Mouse (Mus musculus): ENCODE measurements around the gene Pbx4.

The Pbx4 gene

DNA sequence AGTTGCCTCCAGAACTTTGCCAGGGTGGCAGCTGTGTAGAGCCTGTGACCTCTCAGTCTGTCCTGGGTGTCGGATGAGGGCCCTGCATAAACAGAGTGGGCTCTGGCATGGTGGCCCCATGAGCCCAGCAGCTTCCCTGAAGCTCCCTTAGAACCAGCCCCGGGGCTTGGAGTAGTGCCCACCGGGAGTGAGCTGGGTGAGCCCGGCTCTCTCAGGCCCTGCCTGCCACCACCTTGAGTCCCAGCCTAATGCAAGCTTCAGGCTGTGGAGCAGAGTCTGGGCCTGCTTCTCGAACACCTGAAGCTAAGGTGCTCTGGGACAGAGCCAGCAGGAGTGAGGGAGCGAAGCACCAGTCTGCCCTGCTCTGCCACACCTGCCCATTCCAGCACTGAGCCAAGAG, 38.6 kb downstream of the Pbx4 start:
- DNase-seq (ENCODE audit: low spot score in 2 of 2): no peak

GRCm38 (mm10) chr8:69874155-69874554, 41.9 kb downstream of the Pbx4 start:
- DNase-seq (ENCODE audit: low spot score in 2 of 2): no peak

- no peak for DNase-seq (ENCODE audit: low spot score in 2 of 2)
Observed at GRCm38 (mm10) chr8:69874654-69875053, 42.4 kb downstream of the Pbx4 start.

DNA sequence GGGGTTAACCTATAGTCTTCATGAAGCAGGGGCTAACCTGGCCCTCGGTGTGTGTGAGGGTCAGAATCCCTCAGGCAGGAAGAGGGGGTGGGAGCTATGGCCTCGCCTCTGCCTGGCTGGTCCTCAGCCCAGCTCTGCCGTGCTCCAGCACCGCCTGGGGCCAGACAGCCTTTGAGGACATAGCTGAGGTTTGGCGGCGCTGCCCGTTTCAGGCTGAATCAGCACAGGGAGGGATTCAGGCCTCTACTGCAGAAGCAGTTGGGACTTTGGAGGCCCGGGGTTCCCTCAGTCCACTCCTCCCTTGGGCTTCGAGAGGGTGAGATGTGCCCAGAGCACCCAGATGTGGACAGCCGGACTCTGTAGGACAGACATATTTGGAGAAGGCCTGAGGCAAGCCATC, 43.8 kb downstream of the Pbx4 start:
- DNase-seq (ENCODE audit: low spot score in 2 of 2): no peak

DNA sequence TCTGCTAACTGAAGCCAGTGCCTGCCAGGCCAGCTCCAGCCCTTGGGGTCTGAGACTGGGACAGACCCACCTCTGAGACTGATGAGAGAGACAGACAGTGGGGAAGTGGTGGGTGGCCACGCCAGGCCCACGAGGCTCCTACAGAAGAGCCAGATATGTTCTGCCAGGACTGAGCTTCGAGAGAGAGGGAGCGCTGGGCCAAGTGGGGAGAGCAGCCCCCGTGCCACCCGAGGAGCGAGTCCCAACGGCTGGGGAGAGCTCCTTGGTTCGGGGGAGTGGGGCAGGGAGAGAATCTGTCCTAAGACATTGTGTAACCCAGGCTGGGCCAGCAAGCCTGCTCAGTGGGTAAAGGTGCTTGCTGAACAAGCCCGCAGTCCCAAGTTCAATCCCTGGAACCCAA, 44.7 kb downstream of the Pbx4 start:
- DNase-seq (ENCODE audit: low spot score in 2 of 2): no peak

DNA sequence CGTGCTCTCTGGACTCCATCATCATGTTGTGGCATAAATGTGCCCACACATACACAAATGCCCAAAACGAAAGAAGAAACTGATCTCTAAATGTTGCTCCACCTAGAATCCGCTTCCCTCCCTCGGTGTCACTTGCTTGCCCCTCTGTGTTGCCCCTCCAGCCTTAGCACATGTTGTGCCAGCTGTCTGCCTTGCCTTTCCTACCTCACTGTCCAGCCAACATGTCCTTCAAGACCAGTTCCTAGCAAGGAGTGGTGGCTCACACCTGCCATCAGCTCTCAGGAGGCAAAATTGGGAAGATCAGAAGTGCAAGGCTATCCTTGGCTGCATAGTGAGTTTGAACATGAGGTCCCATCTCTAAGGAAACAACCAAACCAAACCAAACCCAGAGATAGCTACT, 45.1 kb downstream of the Pbx4 start:
- DNase-seq (ENCODE audit: low spot score in 2 of 2): no peak

GRCm38 (mm10) chr8:69877992-69878391, 45.7 kb downstream of the Pbx4 start:
- DNase-seq (ENCODE audit: low spot score in 2 of 2): no peak

- DNase-seq (ENCODE audit: low spot score in 2 of 2): no peak
Observed at GRCm38 (mm10) chr8:69879678-69880077, 47.4 kb downstream of the Pbx4 start.

GRCm38 (mm10) chr8:69880841-69881240, 48.5 kb downstream of the Pbx4 start:
- DNase-seq (ENCODE audit: low spot score in 2 of 2): no peak

- no peak for DNase-seq (ENCODE audit: low spot score in 2 of 2)
Observed at GRCm38 (mm10) chr8:69881261-69881865, 49.1 kb downstream of the Pbx4 start.

DNA sequence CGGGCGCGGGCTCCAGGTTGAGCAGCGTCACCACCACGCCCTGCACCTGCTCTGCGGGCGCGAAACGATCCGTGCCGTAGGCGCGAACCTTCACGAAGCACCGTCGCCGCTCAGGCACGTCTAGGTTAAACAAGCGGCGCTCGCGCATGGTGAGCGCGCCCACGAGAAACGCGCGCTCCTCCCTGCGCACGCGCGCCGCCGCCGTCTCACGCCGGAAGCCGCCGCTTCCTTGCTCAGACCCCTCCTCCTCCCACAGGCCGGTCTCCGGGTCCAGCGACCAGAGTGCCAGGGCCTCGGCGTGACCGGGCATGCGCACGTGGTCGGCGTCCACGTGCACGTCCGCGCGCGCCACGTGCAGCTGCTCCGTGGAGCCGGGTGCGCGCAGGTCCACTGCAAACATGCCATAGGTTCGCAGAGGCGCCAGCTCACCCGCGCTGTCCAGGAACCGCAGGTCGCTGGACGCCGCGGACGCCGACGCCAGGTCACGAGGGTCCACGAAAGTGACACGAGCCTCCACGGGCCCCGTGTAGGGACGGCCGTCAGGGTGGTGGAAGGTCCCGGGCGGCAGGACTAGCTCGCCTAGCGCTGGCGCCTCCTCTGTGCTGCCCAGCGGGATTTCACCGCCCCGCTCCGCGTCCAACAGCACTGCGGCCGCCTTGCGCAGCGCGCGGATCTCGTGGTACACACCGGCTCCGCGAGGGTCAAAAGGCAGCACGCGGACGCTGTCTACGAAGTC, 49.9 kb downstream of the Pbx4 start:
- peak; percentile 76 to 78 for DNase-seq (ENCODE audit: low spot score in 2 of 2)

GRCm38 (mm10) chr8:69882833-69883600, 50.7 kb downstream of the Pbx4 start:
- no peak for DNase-seq (ENCODE audit: low spot score in 2 of 2)

DNA sequence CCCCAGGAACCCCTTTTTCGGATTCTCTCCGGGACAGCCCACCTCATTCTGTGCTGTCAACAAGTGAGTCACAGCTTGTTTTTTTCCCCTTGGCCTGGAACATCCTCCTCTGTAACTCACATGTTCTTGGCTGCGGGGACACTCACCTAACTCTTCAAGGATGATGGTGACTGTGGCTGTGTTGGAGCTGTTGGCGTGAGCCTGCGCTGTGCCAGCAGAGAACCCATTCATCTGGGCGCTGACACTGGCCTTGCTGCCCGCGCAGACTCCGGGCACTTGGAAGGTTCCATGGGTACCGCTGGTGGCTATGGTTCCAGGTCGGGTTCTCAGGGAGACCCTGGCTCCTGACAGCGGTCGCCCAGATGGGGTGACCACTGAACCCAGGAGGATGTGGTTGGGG, 51.9 kb downstream of the Pbx4 start:
- DNase-seq (ENCODE audit: low spot score in 2 of 2): no peak

DNA sequence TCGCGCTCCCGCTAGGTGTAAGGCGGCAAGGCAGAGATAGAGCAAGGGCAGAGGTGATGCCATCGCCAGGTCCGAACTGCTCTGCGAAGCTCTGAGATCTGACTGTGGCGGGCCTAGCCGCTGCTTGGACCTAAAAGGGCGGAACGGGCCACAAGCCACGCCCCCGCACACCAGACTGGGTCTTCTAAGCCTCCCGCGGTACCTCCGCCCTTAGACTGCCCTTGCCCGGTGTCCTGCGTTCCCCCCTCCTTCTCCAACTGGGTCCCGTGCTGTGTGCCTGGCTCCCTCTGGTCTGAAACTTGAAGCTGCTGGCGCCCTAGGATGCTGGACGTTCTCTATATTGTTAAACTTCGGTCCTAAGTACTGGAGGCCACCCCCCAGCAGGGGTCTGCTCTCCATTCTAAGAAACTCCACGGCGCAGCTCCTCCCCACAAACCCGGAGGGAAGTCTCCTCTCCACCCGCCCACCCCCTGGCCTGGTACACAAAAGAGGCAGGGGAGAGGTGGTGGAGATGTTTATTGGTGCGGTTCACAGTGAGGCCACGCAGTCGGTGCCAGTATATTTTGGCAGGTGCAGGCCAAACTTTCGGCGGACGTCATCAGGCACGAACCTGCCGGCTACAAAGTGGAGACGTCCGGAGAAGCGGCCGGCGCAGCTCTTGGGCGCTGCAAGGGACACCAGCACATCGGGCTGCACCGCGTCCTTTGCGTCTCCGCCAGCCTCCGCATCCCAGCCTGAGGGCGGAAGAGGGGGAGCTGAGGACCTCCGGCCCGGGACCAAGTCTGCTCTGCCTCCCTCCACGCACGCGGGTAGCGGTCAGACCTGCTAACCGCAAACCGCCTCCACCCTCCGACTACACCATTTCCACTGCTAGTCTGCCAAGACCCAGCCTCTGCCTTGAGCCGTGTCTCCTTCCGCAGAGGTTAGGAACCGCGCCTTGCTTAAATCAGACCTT, 55.3 kb downstream of the Pbx4 start, which contains the start of gene Cilp2:
Gene Cilp2, minus strand, starts transcription at position 399 of the 955 bp plus-strand sequence.
- DNase-seq (ENCODE audit: low spot score in 2 of 2): no peak

DNA sequence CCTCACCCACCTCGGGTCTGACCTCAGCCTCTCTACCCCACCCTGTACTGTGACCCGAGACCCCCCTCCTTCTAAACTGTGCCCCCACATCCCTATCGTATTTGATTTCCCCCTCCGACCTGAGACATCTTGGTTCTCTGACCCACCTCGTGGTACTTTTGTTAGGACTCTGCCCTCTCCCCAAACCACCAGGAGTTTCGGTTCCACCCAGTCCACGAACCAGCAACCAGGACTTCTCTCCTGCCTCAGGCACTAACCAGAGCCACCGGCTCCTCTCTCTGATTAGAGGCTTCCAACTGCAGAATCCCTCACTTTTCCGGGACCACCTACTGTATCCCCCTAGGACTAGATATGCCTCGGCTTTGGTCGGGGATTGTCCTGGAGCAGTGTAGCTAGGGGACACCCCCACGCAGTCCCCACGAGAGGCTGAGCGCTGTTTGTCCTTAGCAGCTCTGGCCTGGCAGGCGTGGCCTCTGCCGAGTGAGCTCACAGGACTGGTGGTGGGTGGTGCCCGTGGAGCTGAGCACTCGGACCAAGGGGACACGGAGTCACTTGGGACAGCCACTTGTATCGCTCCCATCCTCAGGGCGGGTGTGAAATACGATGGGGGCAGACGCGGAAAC, 56.1 kb downstream of the Pbx4 start:
- no peak for DNase-seq (ENCODE audit: low spot score in 2 of 2)

- DNase-seq (ENCODE audit: low spot score in 2 of 2): no peak
Observed at GRCm38 (mm10) chr8:69888902-69889301, 56.6 kb downstream of the Pbx4 start.

GRCm38 (mm10) chr8:69890813-69891241, 58.5 kb downstream of the Pbx4 start:
- DNase-seq (ENCODE audit: low spot score in 2 of 2): no peak

DNA sequence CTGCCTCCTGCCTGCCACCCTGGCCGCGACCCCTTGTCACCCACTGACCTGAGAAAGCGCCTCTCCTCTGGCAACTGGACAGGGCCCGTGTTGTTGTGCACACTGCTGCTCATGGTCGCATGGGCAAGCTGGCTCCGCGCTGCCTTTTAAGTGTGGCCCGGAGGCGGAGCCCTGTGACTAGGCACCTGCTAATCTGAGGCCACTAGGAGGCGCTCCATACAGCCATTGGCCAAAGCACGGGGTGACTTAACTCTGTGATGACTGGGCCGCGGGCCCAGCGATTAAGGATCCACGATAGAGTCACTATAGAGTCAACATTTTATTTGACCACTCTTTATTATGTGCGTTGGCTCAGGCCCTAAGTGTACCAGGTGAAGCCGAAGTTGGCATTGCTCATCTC, 61.6 kb downstream of the Pbx4 start:
- peak in 1 of 2 experiments; percentile 37 for DNase-seq (ENCODE audit: low spot score in 2 of 2)

- no peak for DNase-seq (ENCODE audit: low spot score in 2 of 2)
Observed at GRCm38 (mm10) chr8:69894836-69895332, 62.6 kb downstream of the Pbx4 start.

GRCm38 (mm10) chr8:69895772-69896451, 63.6 kb downstream of the Pbx4 start:
- no peak for DNase-seq (ENCODE audit: low spot score in 2 of 2)

Data from urinary bladder, postnatal 4 days (tissue).